Mouse (Mus musculus) liver, embryonic 12.5 days (tissue): ENCODE results near the gene Arl6ip1. TPM values are rescaled to one million over a fixed set of nuclear protein-coding genes. Genes with fewer than 3 reads are reported as not detected.

ENCODE experiments used
- ATAC-seq: fragments of 200-750 bp; cut with Nextera tagmentation; 2 replicates; pipeline ENCODE4 v1.8.0; 2017; ENCODE audit warnings: moderate number of reproducible peaks, mild to moderate bottlenecking, moderate library complexity
- H3K27ac ChIP-seq: fragments of 300-500 bp; sonication (generic); 2 replicates; pipeline ENCODE4 v1.5.1; 2016; ENCODE audit warnings: mild to moderate bottlenecking
- H3K27me3 ChIP-seq: fragments of 300-500 bp; sonication (generic); replicated peaks from 2 replicates; pipeline ENCODE4 v1.6.1; 2016; ENCODE audit warnings: mild to moderate bottlenecking, moderate library complexity
- H3K36me3 ChIP-seq: fragments of 300-500 bp; sonication (generic); 2 replicates; pipeline ENCODE4 v1.6.1; 2016; ENCODE audit warnings: mild to moderate bottlenecking, moderate library complexity
- H3K4me1 ChIP-seq: fragments of 300-500 bp; sonication (generic); 2 replicates; pipeline ENCODE4 v1.6.1; 2016
- H3K4me2 ChIP-seq: fragments of 300-500 bp; sonication (generic); 2 replicates; pipeline ENCODE4 v1.6.1; 2016; ENCODE audit warnings: mild to moderate bottlenecking, moderate library complexity
- H3K4me3 ChIP-seq: fragments of 300-500 bp; sonication (generic); 2 replicates; pipeline ENCODE4 v1.5.1; 2016; ENCODE audit warnings: mild to moderate bottlenecking, moderate library complexity
- H3K9ac ChIP-seq: fragments of 300-500 bp; sonication (generic); 2 replicates; pipeline ENCODE4 v1.6.1; 2016; ENCODE audit warnings: mild to moderate bottlenecking, moderate library complexity
- H3K9me3 ChIP-seq: fragments of 300-500 bp; sonication (generic); replicated peaks from 2 replicates; pipeline ENCODE4 v1.6.1; 2016; ENCODE audit warnings: mild to moderate bottlenecking, moderate library complexity
- WGBS: fragments of 180-500 bp; shearing (Covaris S2); methylation state at CpG from one replicate; pipeline ENCODE4 v1.1.7; 2016; ENCODE audit not compliant: insufficient replicate concordance; 5-methylcytosine and 5-hydroxymethylcytosine counted together
- polyA plus RNA-seq: library from polyadenylated mRNA; unstranded; fragments of >200 nt; fragmentation: Nextera tagmentation; extraction: Ambion mirVana; gene quantifications from 2 replicates; pipeline ENCODE4 v1.2.1, GENCODE M21; 2016

Arl6ip1 gene
- polyA plus RNA-seq, 1 experiment from 2014 or later: 254 TPM

DNA sequence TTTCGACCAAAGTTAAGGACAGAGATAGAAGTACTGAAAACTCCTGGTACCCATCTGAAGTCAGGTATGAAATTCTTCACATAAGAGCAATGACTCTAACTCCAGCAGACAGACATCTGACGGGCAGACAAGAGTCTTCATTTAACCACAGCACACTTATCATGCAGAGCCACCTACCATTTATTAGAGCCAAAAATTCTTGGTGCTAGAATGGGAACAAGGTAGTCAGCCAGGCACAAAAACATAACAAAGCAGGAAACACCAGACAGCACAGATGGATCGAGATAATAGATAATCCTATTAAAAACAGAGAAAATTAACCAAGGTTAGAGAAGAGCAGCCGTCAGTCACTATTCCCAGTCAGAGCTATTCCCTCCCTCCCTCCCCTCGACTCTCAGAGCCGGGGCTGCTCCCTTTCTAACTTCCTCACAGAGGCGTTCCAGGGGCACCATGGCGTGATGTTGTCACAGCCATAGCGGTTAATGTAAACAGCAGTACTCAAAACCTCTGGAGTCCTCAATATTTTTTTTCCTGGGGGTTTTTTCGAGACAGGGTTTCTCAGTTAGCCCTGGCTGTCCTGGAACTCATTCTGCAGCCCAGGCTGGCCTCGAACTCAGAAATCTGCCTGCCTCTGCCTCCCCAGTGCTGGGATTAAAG lies 3.1 kb downstream of the Arl6ip1 start:
- Histone ChIP-seq H3K36me3 (peaks cover 58% of the 10 kb centered on the region), H3K9me3 (no peaks in the 10 kb centered on the region), H3K9ac (peak overlapping the region; percentile 95; the same call in 1 of the 2 replicates), H3K4me2 (peak overlapping the region; percentile 80), H3K27ac (no peak overlapping the region), H3K27me3 (no peaks in the 10 kb centered on the region), H3K4me3 (peak overlapping the region; percentile 91), H3K4me1 (peaks cover 50% of the 10 kb centered on the region)
- no peak for ATAC-seq
- 51% methylated on average over 11 of the region's 11 CpGs for WGBS

DNA sequence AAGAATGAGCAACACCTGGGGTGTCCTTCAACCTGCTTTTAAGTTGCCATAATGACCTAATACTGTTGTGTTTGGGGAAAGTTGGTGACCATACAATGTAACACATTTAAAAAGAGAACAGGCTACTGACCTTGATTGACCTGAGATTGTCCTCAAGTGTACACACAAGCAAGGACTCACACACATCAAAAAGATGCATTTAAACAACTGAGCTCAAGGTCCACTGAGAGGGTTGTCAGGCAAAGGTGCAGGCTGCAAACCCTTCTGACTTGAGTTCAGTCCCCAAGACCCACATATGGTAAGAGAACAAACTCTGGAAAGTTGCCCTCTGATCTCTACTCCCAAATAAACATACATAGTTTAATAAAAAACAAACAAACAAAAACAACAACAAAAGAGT lies 3.7 kb downstream of the Arl6ip1 start:
- Histone ChIP-seq H3K9ac (no peak overlapping the region), H3K36me3 (peaks cover 64% of the 10 kb centered on the region), H3K4me2 (peak overlapping the region; percentile 80; the same call in 1 of the 2 replicates), H3K4me3 (no peak overlapping the region), H3K4me1 (peaks cover 49% of the 10 kb centered on the region), H3K27me3 (no peaks in the 10 kb centered on the region), H3K9me3 (no peaks in the 10 kb centered on the region), H3K27ac (no peak overlapping the region)
- no peak for ATAC-seq

- Histone ChIP-seq H3K9me3 (no peaks in the 10 kb centered on the region), H3K27ac (no peak overlapping the region), H3K4me2 (no peak overlapping the region), H3K27me3 (no peaks in the 10 kb centered on the region), H3K4me3 (no peak overlapping the region), H3K36me3 (peaks cover 84% of the 10 kb centered on the region), H3K9ac (no peak overlapping the region), H3K4me1 (peaks cover 54% of the 10 kb centered on the region)
- ATAC-seq: no peak
- 91% methylated on average over 4 of the region's 4 CpGs for WGBS
These were observed 5.7 kb downstream of the Arl6ip1 start for GRCm38 (mm10) chr7:118123512-118124411.

- H3K27ac ChIP-seq: no peak overlapping the region
- ATAC-seq: no peak
- no peak overlapping the region for H3K9ac ChIP-seq
- no peaks in the 10 kb centered on the region for H3K27me3 ChIP-seq
- H3K36me3 ChIP-seq: peaks cover 90% of the 10 kb centered on the region
- WGBS: 84% methylated on average over 7 of the region's 7 CpGs
- H3K4me2 ChIP-seq: no peak overlapping the region
- H3K4me3 ChIP-seq: no peak overlapping the region
- H3K9me3 ChIP-seq: no peaks in the 10 kb centered on the region
- peaks cover 56% of the 10 kb centered on the region for H3K4me1 ChIP-seq
These were observed 7.2 kb downstream of the Arl6ip1 start for GRCm38 (mm10) chr7:118122235-118122634.

DNA sequence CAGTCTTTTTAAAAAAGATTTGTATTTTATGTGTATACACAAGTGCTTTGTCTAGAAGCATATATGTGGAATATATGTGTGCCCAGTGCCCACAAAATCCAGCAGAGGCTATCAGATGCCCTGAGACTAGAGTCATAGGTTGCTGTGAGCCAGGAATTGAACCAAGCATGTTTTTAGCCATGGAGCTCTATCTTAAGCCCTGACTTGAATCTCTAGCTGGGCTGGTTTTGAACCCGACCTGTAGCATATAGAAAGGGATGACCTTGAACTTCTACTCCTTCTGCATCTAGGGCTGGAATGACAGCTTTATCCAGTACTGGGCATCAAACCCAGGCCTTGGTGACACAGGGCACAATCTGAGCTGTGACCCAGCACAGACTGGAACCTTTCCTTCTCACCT lies 8.8 kb downstream of the Arl6ip1 start:
- Histone ChIP-seq H3K36me3 (peaks cover 74% of the 10 kb centered on the region), H3K9ac (no peak overlapping the region), H3K4me3 (no peak overlapping the region), H3K4me1 (peaks cover 47% of the 10 kb centered on the region), H3K4me2 (no peak overlapping the region), H3K9me3 (no peaks in the 10 kb centered on the region), H3K27ac (no peak overlapping the region), H3K27me3 (no peaks in the 10 kb centered on the region)
- WGBS: 55% methylated on average over 1 of the region's 1 CpGs
- no peak for ATAC-seq

- H3K27ac ChIP-seq: peak overlapping the region; percentile 20; the same call in 1 of the 2 replicates
- no peak for ATAC-seq
These were observed 9.5 kb downstream of the Arl6ip1 start for GRCm38 (mm10) chr7:118119946-118120345.

DNA sequence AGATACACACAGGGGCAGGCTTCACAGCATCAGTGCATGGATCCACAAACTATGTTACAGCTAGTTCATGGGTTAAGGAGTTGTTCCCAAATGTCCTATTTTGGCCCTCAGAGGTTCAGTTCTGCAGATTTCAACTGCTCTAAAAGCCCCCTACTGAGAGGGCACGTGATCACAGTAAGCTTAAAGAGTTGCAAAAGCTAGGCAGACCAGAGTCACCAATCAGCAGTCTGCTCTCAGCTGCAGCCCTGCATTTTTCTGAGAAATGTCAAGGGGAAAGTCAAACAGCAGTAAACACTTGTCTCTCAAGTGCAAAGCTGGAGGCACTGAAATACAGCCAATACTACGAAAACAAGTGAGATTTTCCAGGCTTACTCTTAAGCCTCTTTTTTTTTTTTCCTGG lies 10.3 kb downstream of the Arl6ip1 start:
- no peaks in the 10 kb centered on the region for H3K9me3 ChIP-seq
- H3K9ac ChIP-seq: no peak overlapping the region
- no peak overlapping the region for H3K27ac ChIP-seq
- H3K27me3 ChIP-seq: no peaks in the 10 kb centered on the region
- ATAC-seq: no peak
- no peak overlapping the region for H3K4me2 ChIP-seq
- H3K4me3 ChIP-seq: no peak overlapping the region
- peaks cover 52% of the 10 kb centered on the region for H3K4me1 ChIP-seq
- 81% methylated on average over 2 of the region's 2 CpGs for WGBS
- peaks cover 75% of the 10 kb centered on the region for H3K36me3 ChIP-seq

More at GRCm38 (mm10) chr7:118119946-118120345, 9.5 kb downstream of the Arl6ip1 start:
- Histone ChIP-seq H3K9ac (no peak overlapping the region), H3K4me2 (no peak overlapping the region), H3K4me3 (no peak overlapping the region), H3K36me3 (peaks cover 73% of the 10 kb centered on the region), H3K4me1 (peaks cover 46% of the 10 kb centered on the region), H3K9me3 (no peaks in the 10 kb centered on the region), H3K27me3 (no peaks in the 10 kb centered on the region)
- 83% methylated on average over 5 of the region's 5 CpGs for WGBS

GRCm38 (mm10) chr7:118118426-118118825 lies 11.0 kb downstream of the Arl6ip1 start:
- H3K9ac ChIP-seq: no peak overlapping the region
- H3K9me3 ChIP-seq: no peaks in the 10 kb centered on the region
- no peak for ATAC-seq
- peak overlapping the region; percentile 84 for H3K27ac ChIP-seq
- H3K4me2 ChIP-seq: no peak overlapping the region
- no peak overlapping the region for H3K4me3 ChIP-seq
- WGBS: 56% methylated on average over 3 of the region's 3 CpGs
- no peaks in the 10 kb centered on the region for H3K27me3 ChIP-seq
- H3K4me1 ChIP-seq: peaks cover 60% of the 10 kb centered on the region
- H3K36me3 ChIP-seq: peaks cover 75% of the 10 kb centered on the region

- no peak for ATAC-seq
- no peaks in the 10 kb centered on the region for H3K27me3 ChIP-seq
- H3K9ac ChIP-seq: no peak overlapping the region
- no peak overlapping the region for H3K4me2 ChIP-seq
- 54% methylated on average over 4 of the region's 4 CpGs for WGBS
- H3K36me3 ChIP-seq: peaks cover 75% of the 10 kb centered on the region
- no peak overlapping the region for H3K4me3 ChIP-seq
- peaks cover 63% of the 10 kb centered on the region for H3K4me1 ChIP-seq
- peak overlapping the region; percentile 84 for H3K27ac ChIP-seq
- H3K9me3 ChIP-seq: no peaks in the 10 kb centered on the region
These were observed 11.8 kb downstream of the Arl6ip1 start for GRCm38 (mm10) chr7:118117539-118118210.

DNA sequence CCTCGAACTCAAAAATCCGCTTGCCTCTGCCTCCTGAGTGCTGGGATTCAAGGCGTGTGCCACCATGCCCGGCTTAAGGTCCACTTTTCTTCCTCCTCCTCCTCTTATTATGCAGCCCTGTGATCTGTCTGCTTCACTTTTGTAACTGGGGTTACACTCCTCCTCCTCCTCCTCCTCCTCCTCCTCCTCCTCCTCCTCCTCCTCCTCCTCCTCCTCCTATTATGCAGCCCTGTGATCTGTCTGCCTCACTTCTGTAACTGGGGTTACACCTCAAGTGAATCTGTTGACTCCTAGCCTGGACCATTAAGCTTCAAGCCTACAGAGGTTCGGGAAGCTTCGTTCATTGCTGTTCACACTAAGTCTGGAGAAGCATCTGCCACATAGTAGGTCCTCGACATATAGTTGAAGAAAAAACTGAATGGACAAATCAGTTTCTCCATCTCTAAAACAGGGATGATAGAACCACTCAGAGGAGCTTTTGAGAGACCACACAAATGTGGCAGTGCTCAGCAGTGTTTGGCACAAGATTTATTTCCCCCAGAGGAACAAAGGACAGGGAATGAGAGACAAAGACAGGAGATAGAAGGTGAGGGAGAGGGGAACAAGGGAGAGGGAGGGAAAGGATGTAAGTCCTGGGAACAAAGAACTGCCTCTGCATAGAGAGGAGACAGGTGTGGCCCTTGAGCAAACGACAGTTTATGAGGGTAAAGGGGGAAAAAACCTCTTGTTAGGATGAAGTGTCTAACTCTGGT lies 12.5 kb downstream of the Arl6ip1 start:
- Histone ChIP-seq H3K9me3 (no peaks in the 10 kb centered on the region), H3K27ac (peak overlapping the region; percentile 84), H3K4me3 (peak overlapping the region; percentile 99), H3K36me3 (peaks cover 75% of the 10 kb centered on the region), H3K4me1 (peaks cover 64% of the 10 kb centered on the region), H3K27me3 (no peaks in the 10 kb centered on the region), H3K4me2 (peak overlapping the region; percentile 87), H3K9ac (peak overlapping the region; percentile 98)
- WGBS: 15% methylated on average over 8 of the region's 8 CpGs
- no peak for ATAC-seq

GRCm38 (mm10) chr7:118115877-118116568 lies 13.4 kb downstream of the Arl6ip1 start, which contains the start of gene Rps15a:
Rps15a (minus strand) TSS chr7:118116188.
- Histone ChIP-seq H3K9me3 (no peaks in the 10 kb centered on the region), H3K27me3 (no peaks in the 10 kb centered on the region), H3K36me3 (peaks cover 75% of the 10 kb centered on the region), H3K4me3 (peak within 1 kb of the TSS; percentile 99), H3K9ac (peak within 1 kb of the TSS; percentile 98), H3K27ac (peak within 1 kb of the TSS; percentile 91), H3K4me1 (peaks cover 74% of the 10 kb centered on the region), H3K4me2 (peak within 1 kb of the TSS; percentile 87)
- WGBS: under 1% methylated on average over 40 of the region's 40 CpGs
- ATAC-seq: peak; percentile 81
